Mouse (Mus musculus) c-Kit-positive CD71-positive TER-119-negative erythroid progenitor cells, embryonic 14.5 days (primary cell): ENCODE data around the gene Camk1d.
"Not testable (repeated sequence)": the region's sequence is repeated elsewhere in the genome, so short reads cannot be mapped to it uniquely, and the experiment has no call there.

ENCODE experiments used
- DNase-seq: peaks from one replicate; pipeline ENCODE4 v3.0.0-alpha.2; 2013; ENCODE audit warnings: low read depth

Camk1d gene

DNA sequence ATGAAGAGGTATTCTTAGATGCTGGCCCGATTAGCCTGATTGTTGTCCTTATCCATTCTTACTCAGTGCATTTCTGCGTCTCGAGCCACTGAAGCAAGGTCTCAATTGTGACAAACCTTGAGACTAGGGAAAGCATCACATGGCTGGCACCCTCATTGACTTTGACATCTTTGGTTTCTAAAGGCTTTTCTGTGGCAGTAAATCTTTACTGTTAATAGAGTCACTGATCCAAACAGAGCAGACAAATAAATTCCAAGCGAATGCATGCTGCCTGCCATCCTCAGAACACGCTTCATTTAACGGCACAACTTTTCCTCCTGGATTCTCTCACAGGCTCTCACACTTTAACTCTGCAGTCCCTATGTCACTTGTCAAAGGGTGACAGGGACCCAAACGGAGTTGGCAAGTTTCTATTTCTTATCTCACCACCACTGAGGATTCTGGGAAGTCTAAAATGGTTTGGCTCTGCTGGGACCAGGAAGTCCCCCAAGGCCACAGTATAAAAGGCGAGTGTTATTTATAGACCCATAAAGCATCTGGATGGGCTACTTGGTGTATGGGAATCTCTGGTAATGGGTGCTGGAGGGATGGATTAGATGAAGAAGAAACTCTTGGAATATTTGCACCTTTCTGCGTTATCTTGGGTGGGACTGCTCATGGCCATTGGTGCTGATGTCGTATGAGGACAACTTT, 141.9 kb downstream of the Camk1d start:
- DNase-seq = no peak

DNA sequence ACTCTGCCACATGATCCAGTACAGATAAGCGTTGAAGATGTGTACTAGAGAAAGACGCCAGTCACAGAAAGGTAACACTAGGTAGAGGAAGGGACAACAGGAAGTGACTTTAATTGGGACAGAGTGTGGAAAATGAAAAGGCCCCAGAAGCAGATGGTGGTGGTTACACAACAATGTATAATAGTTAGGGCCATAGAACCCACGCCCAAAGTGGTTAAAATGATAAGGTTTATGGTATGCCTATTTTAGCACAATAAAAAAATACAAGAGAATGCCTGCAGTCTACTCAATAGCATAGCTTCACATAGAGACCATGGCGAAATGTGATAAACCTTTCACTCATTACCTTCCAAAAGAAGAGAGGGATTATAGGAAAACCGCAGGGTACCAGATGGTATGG, 147.7 kb downstream of the Camk1d start:
- no peak for DNase-seq

DNA sequence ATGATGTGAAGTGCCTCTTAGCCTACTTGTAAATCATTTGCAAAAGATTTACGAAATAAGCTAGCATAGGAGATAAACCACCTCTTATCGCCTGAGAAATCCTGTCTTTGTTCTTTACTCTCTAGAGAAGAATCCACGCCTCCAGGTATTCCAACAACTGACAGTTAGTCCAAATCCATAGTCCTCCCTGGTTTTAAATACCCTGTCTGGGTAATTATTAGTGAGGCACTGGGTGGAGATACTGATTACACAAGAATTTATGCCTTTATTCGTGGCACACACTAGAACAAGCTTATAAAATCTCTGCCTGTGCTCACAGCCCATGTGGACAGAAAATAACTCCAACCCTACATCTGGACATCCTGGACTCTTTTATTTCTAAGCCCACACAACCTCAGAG, 150.6 kb downstream of the Camk1d start:
- no peak for DNase-seq

DNA sequence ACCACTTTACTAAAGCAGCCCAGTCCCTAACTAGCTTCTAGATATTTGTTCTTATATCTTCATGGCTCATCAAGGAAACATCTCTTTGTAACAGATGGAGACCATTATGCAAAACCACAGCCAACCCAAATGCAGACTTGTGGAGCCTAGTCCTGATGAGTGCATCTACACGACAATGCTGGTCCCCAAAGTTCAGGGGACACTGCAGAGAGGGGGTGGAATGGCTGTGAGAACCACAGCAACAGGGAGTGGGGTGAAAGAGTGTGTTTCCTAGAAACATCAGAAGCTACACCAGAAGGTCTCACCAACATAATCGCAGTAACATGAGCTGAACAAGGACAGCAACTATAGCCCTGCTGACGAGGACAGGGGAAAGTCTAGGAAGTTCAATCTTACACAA, 152.9 kb downstream of the Camk1d start:
- no peak for DNase-seq

DNA sequence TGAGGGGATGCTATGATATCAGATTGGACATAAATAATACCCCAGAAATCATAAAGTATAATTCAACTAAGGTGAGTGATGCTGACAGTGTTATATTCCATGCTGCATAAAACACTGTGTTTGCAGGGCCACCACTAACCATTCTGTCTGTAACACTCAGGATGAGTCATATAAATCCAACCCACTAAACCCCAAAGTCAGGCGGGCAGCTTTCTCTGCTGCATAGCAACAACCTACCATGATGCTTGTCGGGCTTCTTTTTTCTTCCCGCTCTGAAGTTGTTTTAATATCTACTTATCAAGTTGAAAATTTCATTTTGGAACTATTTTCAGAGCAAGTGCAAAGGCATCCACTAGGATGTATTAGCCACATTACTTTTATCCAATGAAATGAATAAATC, 161.1 kb downstream of the Camk1d start:
- DNase-seq = no peak

DNA sequence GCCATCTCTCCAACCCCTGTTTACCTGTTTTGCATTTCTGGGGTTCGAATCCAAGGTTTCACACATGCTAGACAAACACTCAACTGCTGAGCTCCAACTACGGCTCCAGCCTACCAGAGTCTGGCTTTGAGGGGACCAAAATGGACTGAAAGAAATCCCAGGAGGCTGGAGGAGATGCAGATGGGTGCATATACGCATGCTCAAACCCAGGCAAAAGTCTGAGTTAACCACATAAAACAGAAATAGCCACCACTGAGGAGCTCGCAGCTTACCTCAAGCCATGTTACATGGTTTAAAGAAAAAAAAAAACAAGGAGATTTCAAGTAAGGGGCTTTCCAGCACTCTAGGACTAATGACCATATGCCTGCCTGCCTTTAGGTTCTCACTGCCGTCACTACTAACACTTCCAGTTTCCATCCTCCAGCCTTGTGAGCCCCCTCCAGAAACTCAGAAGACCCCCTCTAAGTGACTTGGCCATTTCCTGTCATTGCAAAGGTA, 162.5 kb downstream of the Camk1d start:
- DNase-seq = no peak

DNA sequence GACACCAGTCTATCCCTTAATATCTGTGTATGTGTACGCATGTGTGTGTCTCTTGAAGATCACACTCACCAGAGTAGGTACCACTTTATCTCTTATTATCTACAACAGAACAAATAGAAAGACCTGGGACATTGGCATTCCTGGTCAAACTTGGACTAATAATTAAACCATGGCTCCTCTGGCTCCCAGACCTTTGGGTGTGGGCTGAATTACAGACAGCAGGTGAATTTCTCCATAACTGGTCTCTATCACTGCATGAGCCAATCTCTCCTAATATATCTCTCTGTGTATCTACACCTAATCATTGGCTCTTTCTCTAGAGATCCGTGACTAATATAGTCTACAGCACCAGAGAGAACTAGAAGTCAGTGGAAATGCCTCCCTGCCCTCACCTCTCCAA, 165.0 kb downstream of the Camk1d start:
- DNase-seq = no peak

DNA sequence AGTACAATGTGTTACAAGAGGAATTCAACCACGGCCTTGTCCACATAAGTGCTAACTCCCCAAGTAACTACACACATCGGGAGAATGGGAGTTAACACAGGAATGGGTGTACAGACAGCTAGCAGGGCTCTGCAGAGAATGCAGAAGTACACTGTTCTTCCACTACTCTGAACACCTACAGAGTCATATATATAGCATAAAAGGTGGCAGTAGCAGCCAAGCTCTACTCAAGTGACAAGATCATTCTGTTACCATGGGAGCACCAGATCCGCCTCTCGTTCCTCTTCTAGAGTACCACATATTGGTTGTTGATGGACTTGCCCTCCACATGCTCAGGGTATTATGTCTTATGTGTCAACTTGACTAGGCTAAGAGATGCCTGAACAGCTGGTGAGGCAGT, 165.4 kb downstream of the Camk1d start:
- DNase-seq = no peak

DNA sequence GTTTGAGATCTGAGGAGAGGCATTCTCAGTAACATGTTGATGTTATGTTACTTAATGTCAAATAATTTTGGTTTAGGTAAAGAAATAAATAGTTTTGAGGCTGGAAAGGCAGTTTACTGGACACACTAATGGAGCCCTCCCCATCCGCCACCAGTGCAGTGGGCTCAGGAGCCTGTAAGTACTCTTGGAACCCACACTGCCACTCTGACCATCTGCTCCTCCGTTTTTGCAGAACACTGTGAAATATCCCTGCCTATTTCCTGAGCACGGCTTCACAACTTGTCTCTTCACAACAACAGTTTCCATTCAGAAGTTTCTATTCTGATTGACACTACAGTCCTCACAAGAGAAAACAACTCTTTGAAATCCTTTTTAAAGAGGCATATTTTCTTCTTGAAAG, 173.4 kb downstream of the Camk1d start:
- no peak for DNase-seq

DNA sequence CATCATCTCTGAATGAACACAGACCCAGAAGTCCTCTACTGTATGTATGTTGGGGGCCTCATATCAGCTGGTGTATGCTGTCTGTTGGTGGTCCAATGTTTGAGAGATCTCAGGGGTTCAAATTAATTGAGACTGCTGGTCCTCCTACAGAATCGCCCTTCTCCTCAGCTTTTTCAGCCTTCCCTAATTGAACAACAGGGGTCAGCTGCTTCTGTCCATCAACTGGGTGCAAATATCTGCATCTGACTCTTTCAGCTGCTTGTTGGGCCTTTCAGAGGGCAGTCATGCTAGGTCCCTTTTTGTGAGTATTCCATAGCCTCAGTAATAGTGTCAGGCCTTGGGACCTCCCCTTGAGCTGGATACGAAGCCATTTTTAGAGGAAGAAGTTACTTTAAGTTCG, 174.4 kb downstream of the Camk1d start:
- not testable (repeated sequence) for DNase-seq

DNA sequence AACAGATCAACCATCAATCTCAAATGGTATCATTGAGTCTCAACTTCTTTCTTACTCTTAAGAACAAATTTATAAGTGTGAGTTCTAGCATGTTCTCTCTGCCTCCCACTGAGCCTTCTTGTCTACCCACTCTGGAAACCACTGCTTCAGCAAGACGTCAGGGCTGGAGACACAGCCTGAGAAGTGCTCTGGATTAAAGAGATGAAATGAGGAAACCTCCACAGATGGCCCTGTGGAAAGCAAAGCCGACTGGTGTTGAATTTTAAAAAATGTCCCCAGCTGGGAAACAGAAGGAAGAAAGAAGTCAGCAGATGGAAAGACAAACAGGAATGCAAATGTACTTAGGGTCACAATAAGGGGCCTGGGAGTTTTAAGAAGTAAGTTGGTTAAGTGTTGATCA, 180.4 kb downstream of the Camk1d start:
- DNase-seq = no peak

DNA sequence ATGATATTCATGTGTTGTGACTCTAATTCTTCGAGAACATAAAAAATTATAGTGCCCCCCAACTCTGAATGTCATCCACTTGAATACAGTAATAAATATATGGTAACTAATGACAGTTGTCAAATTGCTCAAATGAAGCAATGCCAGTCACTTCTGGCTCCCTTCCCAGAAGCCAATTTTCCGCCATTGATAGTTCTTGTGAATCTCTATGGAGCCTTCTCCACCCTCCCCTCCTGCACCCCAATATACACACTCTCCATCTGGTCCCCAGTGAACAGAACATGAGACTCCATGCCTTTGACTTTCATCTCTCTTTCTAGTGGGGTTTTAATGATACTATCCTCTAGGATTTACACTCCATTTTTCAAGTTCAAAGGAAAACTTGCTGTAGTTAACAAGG, 184.3 kb downstream of the Camk1d start:
- no peak for DNase-seq

DNA sequence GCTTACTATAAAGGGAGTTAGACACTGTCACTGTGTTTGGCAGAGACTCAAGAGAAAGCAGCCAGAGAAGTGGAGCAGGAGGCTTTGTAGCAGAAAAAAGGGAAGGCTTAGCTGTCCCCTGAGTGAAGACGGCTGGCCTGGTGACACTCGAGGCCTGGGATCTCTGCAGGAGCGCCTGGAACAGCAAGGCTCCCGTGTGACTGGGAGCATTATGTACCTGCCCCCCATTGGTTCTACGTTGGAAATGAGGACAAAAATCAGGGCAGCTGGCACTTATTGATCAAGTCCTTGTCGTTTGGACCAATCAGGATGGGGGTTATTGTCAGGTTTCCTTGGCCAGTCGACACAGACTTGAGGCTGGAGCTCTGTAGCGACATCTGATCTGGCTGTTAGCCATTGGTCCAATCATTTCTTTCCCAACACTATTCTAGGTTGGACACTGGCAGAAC, 195.1 kb downstream of the Camk1d start:
- no peak for DNase-seq

DNA sequence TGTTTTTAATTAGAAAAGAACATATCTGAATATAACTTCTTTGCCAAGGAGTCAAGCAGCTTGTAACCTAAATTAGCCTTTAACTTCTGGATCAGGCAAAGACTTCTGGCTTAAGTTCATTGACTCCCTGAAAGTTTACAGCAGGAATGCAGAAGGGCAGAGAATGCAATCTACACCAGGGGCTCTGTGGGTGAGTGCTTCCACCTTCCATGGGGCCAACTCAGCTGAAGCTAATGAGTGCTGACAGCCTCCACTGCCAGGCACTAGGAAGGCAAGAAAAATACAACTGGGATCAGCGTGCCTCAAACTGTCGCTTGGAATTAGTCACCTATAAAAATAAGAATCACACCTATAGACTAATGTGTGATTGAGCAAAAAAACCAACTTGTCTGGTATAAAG, 199.2 kb downstream of the Camk1d start:
- DNase-seq = no peak

DNA sequence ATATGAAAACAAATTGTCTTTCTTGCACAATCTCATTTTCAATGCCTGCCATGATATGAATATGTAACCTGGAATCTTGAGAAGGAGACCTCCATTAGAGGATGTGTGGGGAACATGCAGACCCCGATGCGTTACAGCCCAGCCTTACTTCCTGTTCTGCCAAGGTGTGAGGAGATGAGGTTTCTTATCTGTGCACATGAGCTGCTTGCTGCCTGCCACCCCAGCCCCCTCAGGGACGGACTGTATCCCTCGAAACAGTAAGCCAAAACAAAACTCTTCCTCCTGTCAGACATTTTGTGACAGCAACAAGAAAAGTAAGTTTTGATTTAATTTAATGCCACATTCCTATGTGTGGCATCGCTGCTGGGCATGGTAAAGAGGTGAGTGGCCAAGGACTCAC, 200.2 kb downstream of the Camk1d start:
- no peak for DNase-seq

DNA sequence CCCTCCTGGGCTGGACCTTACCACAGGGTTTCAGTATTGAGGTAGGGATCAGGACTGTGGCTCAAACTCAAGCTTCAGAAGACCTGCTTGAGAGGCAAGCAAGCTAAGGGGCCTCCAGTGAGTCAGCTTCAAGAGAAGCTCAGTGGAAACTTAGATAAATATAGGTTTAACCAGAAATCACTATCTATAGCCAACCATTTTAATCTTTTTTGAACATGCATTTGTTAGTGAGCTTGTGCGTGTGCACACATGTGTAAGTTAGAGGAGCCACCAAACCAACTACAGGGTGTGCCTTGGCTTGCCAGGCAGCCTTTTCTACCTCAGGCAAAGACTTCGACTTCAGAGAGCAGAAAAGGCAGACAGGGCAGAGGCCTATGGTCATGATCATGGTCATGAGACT, 200.7 kb downstream of the Camk1d start:
- peak; percentile 0 for DNase-seq

DNA sequence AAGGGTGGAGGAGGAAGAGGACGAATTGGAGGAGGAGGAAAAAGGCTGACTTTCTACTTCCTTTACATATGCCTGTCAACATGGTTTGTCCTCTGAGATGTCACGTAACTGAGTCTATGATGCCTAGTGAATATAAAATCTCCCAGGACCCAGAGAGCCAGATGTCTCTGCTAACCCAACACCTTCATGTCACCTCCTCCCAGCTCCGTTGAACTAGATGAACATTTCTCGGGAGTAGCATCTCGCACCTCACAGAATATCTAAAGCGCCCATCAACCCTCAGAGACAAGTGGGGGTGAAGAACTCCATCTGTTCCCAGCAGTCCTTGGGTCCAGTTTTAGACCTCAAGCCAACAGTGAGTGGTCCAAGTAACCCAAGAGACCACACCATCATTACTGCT, 204.3 kb downstream of the Camk1d start:
- no peak for DNase-seq

DNA sequence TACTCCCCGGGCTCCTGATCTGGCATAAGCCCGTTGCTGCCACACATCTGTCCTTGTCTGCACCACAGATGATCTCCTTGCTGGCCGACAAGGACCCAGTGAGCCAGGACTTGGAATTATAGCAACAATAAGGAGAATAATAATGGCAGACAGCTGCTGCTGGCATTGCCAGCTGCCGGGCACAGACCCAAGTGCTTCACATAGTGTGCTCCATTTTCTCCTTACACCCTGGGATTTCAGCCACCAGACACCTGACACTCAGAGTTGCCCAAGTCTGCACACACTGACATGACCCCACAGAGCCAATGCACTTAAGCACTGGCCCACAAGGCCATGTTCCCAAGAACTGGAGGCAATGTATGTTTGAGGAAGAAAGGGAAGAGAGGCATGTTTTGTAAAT, 214.7 kb downstream of the Camk1d start:
- DNase-seq = no peak

DNA sequence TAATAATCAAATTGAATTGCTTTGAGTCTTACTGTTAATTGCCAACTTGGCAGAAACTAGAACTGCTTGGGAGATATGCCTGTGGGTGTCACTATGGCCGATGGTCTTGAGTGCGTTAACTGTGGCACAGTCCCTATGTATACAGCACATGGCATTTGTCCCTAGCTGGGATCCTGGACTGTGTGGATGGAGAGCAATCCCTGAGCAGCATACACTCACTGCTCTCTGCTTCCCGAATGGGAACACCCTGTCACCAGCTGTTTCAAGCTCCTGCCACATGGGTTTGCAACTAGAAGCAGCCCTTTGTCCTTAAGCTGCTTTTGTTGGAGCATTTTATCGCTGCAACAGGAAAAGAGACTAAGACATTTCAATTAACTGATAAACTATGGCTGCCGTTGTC, 224.4 kb downstream of the Camk1d start:
- DNase-seq = no peak

DNA sequence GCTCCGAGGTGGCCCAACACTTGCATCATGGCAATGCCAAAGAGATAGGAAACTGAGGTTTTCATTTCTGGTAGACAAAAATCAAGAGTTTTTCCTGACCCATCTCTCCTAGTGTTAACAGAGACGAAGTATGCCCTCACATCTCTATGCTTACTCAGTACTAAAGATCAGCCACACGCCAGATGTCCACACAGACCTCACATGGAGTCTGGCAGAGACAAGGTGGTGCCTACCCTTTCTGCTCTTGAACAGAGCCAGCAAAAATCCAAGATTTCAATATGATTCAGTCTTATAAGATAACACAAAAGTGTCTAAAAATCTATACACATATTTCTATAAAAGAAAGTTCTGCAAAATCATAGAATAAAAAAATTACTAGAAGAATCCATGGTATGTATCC, 227.0 kb downstream of the Camk1d start:
- no peak for DNase-seq

DNA sequence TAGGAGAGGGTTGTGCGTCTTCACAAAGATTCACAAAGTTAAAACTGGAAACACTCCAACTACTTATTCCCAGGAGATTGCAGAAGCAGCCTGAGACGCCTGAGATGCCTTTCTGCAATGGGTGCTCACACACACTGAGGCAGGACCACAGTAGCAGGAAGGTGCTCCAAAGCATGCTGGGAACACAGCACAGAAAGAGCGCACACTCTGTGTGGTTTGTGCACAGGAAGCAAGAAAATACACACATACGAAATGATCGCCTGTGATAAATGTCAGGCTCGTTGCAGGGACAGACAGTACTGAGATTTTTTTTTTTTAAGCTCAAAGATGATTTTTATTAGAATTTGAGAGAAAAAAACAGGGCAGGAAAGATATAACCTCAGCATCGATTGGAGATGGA, 227.7 kb downstream of the Camk1d start:
- no peak for DNase-seq

DNA sequence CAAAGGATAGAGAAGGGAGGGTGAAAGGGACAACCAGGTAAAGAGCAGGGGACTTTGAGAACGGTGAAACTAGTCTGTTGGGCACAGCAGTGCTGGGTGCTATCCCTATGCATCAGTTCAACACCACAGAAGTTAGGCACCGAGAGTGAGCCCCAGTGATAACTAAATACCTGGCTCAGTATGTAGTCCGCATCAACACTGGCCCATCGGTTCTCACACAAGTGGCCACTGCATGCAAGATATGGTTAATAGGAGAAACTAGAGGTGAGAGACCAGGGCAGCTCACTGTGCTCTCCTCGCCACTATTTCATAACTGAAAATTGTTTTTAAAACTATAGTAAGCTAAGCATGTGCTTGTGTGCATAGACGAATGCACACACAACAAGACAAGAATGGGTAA, 228.5 kb downstream of the Camk1d start:
- DNase-seq = no peak

DNA sequence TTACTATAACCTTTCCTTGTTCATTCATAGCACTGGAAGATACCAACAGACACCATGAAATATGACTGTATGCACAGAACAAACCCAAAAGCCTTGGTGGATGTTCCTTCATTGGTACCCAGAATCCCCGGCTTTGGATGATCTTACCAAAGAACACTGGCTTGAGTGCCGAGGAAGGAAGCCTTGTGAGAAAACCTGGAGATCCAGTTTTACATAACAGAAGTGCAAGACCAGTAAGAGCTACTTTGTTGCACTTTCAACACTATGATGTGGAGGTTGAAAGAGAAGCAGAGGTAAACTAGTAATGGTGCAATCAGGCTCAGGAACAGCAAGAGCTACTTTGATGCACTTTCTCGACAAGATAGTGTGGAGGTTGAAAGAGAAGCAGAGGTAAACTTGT, 234.4 kb downstream of the Camk1d start:
- DNase-seq = no peak

DNA sequence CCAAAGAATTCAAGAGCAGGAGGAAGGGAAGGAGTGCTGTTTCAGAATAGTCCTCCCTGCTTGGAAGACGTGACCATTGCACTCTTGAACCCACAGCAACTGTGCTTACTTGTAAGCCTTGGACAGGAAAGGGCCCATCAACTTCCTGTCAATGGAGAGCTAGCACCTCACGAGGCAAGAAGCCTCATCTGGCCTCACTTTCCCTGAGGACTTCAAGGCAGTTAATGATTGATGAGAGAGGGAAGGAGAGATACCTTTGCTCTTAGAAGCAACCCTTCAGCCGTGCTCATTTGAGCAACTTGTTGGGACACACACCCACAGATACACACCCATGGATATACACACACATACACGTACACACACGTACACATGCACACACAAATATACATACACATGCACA, 235.6 kb downstream of the Camk1d start:
- no peak for DNase-seq

DNA sequence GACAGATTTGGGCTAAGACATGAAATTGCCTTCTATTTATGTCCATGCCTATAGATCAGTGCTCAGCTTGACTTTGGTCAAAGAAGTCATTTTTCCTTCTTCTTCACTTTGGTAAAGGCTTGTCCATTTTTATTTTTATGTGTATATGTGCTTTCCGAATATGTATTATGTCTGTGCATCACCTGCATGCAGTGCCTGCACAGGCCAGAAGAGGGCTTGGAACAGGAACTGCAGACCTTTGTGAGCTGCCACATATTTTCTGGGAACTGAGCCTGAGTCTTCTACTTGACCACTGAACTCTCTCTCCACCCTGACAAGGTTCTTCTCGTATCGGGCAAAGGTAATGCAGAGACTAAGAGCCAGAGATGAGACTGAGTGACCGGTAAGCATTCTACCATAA, 236.1 kb downstream of the Camk1d start:
- DNase-seq = no peak
